Mouse (Mus musculus) CH12.LX (cell line): ENCODE data around the gene Nsl1. TPM values are rescaled to one million over a fixed set of nuclear protein-coding genes. Genes with fewer than 3 reads are reported as not detected.

Source experiments
- DNase-seq: peaks from one replicate; pipeline ENCODE4 v3.0.0-alpha.2; 2013; ENCODE audit errors: extremely low read depth
- H3K27ac ChIP-seq: 2 replicates; pipeline ENCODE4 v1.5.1; 2012; ENCODE audit warnings: low read depth, mild to moderate bottlenecking, control low read depth, moderate library complexity; ENCODE audit not compliant: insufficient read depth
- H3K27me3 ChIP-seq: replicated peaks from 2 replicates; pipeline ENCODE3; 2012; ENCODE audit warnings: inconsistent platforms
- H3K36me3 ChIP-seq, 2 experiments: replicated peaks in 1 of 2; 2 replicates each; pipeline versions ENCODE3 to v1.6.1; 2012; ENCODE audit warnings: inconsistent platforms in 1 of 2, low read length in 1 of 2, mild to moderate bottlenecking in 1 of 2, mixed read lengths in 1 of 2, moderate library complexity in 1 of 2; ENCODE audit not compliant: control insufficient read depth in 1 of 2, insufficient read depth in 1 of 2
- H3K4me1 ChIP-seq, 2 experiments: 2 replicates each; pipeline ENCODE4 v1.6.1; 2012; ENCODE audit warnings: inconsistent platforms in 1 of 2, moderate library complexity in 1 of 2; ENCODE audit not compliant: insufficient read depth in 2 of 2, control insufficient read depth in 1 of 2
- H3K4me2 ChIP-seq: 2 replicates; pipeline ENCODE4 v1.6.1; 2012; ENCODE audit warnings: low read depth, mild to moderate bottlenecking, control low read depth; ENCODE audit not compliant: poor library complexity, insufficient read depth, severe bottlenecking
- H3K4me3 ChIP-seq, 3 experiments: fragments of 150-350 bp in 1 of 3; sonication (generic) in 1 of 3; replicated peaks in 1 of 3; 2 replicates each; pipeline versions ENCODE3 to v1.5.1; 2011 to 2012; ENCODE audit warnings: low read depth in 2 of 3, low read length in 2 of 3, mild to moderate bottlenecking in 2 of 3, moderate library complexity in 2 of 3, control low read depth in 1 of 3, improper control_type of control experiment in 1 of 3, inconsistent platforms in 1 of 3, mixed read lengths in 1 of 3; ENCODE audit not compliant: poor library complexity in 1 of 3
- H3K79me2 ChIP-seq: replicated peaks from 2 replicates; pipeline ENCODE4 v1.6.1; 2012; ENCODE audit warnings: mild to moderate bottlenecking, moderate library complexity; ENCODE audit not compliant: control insufficient read depth, poor library complexity, insufficient read depth, severe bottlenecking; ENCODE audit errors: extremely low read depth
- H3K9ac ChIP-seq: 2 replicates; pipeline ENCODE4 v1.6.1; 2012; ENCODE audit warnings: low read depth, mild to moderate bottlenecking, control low read depth, moderate library complexity; ENCODE audit not compliant: insufficient read depth
- H3K9me3 ChIP-seq: replicated peaks from 2 replicates; pipeline ENCODE3; 2012; ENCODE audit warnings: low read length, inconsistent platforms, mixed read lengths
- CHD1 ChIP-seq: IDR thresholded peaks from 2 replicates; pipeline ENCODE4 v1.6.1; 2012; ENCODE audit warnings: low read depth, low read length, improper control_type of control experiment, inconsistent platforms
- CHD2 ChIP-seq: IDR thresholded peaks from 2 replicates; pipeline ENCODE4 v1.6.1; 2011; ENCODE audit warnings: low read length, improper control_type of control experiment
- CTCF ChIP-seq, 2 experiments: IDR thresholded peaks in 1 of 2; conservative IDR thresholded peaks in 1 of 2; 2 replicates each; pipeline ENCODE4 v1.5.1; 2011 to 2012; ENCODE audit warnings: low read depth in 2 of 2, low read length in 2 of 2, improper control_type of control experiment in 1 of 2, inconsistent platforms in 1 of 2, mild to moderate bottlenecking in 1 of 2, moderate library complexity in 1 of 2
- ELF1 ChIP-seq: IDR thresholded peaks from 2 replicates; pipeline ENCODE4 v1.6.1; 2014; ENCODE audit warnings: low read depth, mild to moderate bottlenecking, inconsistent platforms, low read length, improper control_type of control experiment
- EP300 ChIP-seq: IDR thresholded peaks from 2 replicates; pipeline ENCODE4 v1.6.1; 2011; ENCODE audit warnings: low read length, improper control_type of control experiment
- ETS1 ChIP-seq: conservative IDR thresholded peaks from 2 replicates; pipeline ENCODE4 v1.6.1; 2012; ENCODE audit warnings: low read depth, mild to moderate bottlenecking, inconsistent platforms, low read length, improper control_type of control experiment, moderate library complexity
- GABPA ChIP-seq: IDR thresholded peaks from 2 replicates; pipeline ENCODE4 v1.6.1; 2012; ENCODE audit warnings: low read depth, low read length, improper control_type of control experiment, inconsistent platforms; ENCODE audit not compliant: insufficient replicate concordance
- HCFC1 ChIP-seq: IDR thresholded peaks from 2 replicates; pipeline ENCODE4 v1.6.1; 2012; ENCODE audit warnings: low read depth, mild to moderate bottlenecking, inconsistent platforms, low read length, improper control_type of control experiment
- JUND ChIP-seq: conservative IDR thresholded peaks from 2 replicates; pipeline ENCODE4 v1.6.1; 2011; ENCODE audit warnings: low read depth, low read length, improper control_type of control experiment
- MAX ChIP-seq: IDR thresholded peaks from 2 replicates; pipeline ENCODE4 v1.6.1; 2011; ENCODE audit warnings: low read length, improper control_type of control experiment
- MEF2A ChIP-seq: IDR thresholded peaks from 2 replicates; pipeline ENCODE4 v1.6.1; 2014; ENCODE audit warnings: low read depth, mild to moderate bottlenecking, inconsistent platforms, low read length, improper control_type of control experiment, borderline replicate concordance
- MXI1 ChIP-seq: IDR thresholded peaks from 2 replicates; pipeline ENCODE4 v1.6.1; 2011; ENCODE audit warnings: mild to moderate bottlenecking, low read depth, low read length, improper control_type of control experiment
- NELFE ChIP-seq: IDR thresholded peaks from 2 replicates; pipeline ENCODE4 v1.6.1; 2011; ENCODE audit warnings: low read depth, low read length, improper control_type of control experiment
- NRF1 ChIP-seq: IDR thresholded peaks from 2 replicates; pipeline ENCODE4 v1.6.1; 2014; ENCODE audit warnings: low read depth, mild to moderate bottlenecking, inconsistent platforms, low read length, improper control_type of control experiment, moderate library complexity
- PAX5 ChIP-seq: IDR thresholded peaks from 2 replicates; pipeline ENCODE4 v1.6.1; 2012; ENCODE audit warnings: low read length, inconsistent platforms, mixed read lengths
- POLR2AphosphoS2 ChIP-seq: IDR thresholded peaks from 2 replicates; pipeline ENCODE4 v1.6.1; 2011; ENCODE audit warnings: low read depth, low read length, improper control_type of control experiment
- RAD21 ChIP-seq: IDR thresholded peaks from 2 replicates; pipeline ENCODE4 v1.6.1; 2011; ENCODE audit warnings: low read depth, mild to moderate bottlenecking, low read length, improper control_type of control experiment, moderate library complexity
- RCOR1 ChIP-seq: conservative IDR thresholded peaks from 2 replicates; pipeline ENCODE4 v1.6.1; 2012; ENCODE audit warnings: low read depth, mild to moderate bottlenecking, inconsistent platforms, low read length, improper control_type of control experiment
- TBP ChIP-seq: conservative IDR thresholded peaks from 2 replicates; pipeline ENCODE4 v1.6.1; 2011; ENCODE audit warnings: low read depth, low read length, improper control_type of control experiment
- TCF12 ChIP-seq: IDR thresholded peaks from 2 replicates; pipeline ENCODE4 v1.6.1; 2014; ENCODE audit warnings: low read depth, mild to moderate bottlenecking, inconsistent platforms, low read length, improper control_type of control experiment
- USF1 ChIP-seq: IDR thresholded peaks from 2 replicates; pipeline ENCODE4 v1.6.1; 2014; ENCODE audit warnings: low read depth, mild to moderate bottlenecking, inconsistent platforms, low read length, improper control_type of control experiment
- USF2 ChIP-seq: conservative IDR thresholded peaks from 2 replicates; pipeline ENCODE4 v1.6.1; 2011; ENCODE audit warnings: low read depth, low read length, improper control_type of control experiment
- ZNF384 ChIP-seq: IDR thresholded peaks from 2 replicates; pipeline ENCODE4 v1.6.1; 2012; ENCODE audit warnings: low read depth, low read length, improper control_type of control experiment, inconsistent platforms
- dilution Hi-C: fragments of 300-500 bp; cut with MboI; formaldehyde crosslinking; loops from 2 replicates; pipeline ENCODE4 v1.14.3; 2020; ENCODE audit warnings: low sequenced_read_pairs; ENCODE audit not compliant: extremely low pct_unique_long_range_greater_than_20kb, extremely low pct_ligation_motif_present
- in situ Hi-C: fragments of 300-500 bp; cut with MboI; formaldehyde crosslinking; loops from 3 replicates; pipeline ENCODE4 v1.14.3; 2019; ENCODE audit warnings: low sequenced_read_pairs, low pct_ligation_motif_present, low pct_unique_long_range_greater_than_20kb, mixed read lengths
- polyA plus RNA-seq: library from polyadenylated mRNA; unstranded; fragments of >175 nt; gene quantifications from 2 replicates; pipeline ENCODE4 v1.2.1, GENCODE M21; 2012; ENCODE audit warnings: low read depth; ENCODE audit not compliant: insufficient read length
- total RNA-seq, 2 experiments: library from RNA; depleted of rRNA; stranded (reverse); fragments of 300-350 nt in 1 of 2; fragments of >200 nt in 1 of 2; gene quantifications; 2 replicates each; pipeline ENCODE4 v1.2.3; 2012 to 2014

Nsl1 gene
- total and polyA plus RNA-seq, 3 experiments: 16.0 to 27.1 (median 17.4) TPM

- no peak for DNase-seq
- in situ Hi-C loops (no loop called here), dilution Hi-C loops (no loop called here)
- no peak overlapping the region for H3K27ac ChIP-seq
- H3K9me3 ChIP-seq: no peaks in the 10 kb centered on the region
- peaks cover 32% of the 10 kb centered on the region for H3K79me2 ChIP-seq
- peaks cover 9 to 38% of the 10 kb centered on the region in 2 experiments for H3K4me1 ChIP-seq
- TF ChIP-seq JUND: no peak
- TF ChIP-seq TCF12: no peak
- TF ChIP-seq ELF1: no peak
- TF ChIP-seq MAX: no peak
- TF ChIP-seq HCFC1: no peak
- no peak for TF ChIP-seq MXI1
- TF ChIP-seq NRF1: no peak
- no peak for TF ChIP-seq PAX5
- TF ChIP-seq CTCF (conservative IDR thresholded peaks at IDR 0.05 in 1 of 2, IDR thresholded peaks at IDR 0.05 in 1 of 2; ENCODE audit: low read depth in 2 of 2, low read length in 2 of 2): no peak
- no peak for TF ChIP-seq GABPA
- TF ChIP-seq POLR2AphosphoS2: no peak
- no peak for TF ChIP-seq TBP
- TF ChIP-seq CHD1: no peak
- TF ChIP-seq RAD21: no peak
- TF ChIP-seq, all 38 proteins: peak for 0
- H3K9ac ChIP-seq: peak overlapping the region; percentile 86
- H3K4me2 ChIP-seq: peak overlapping the region; percentile 68
- peak overlapping the region; percentile 85 to 99 (median 97) for H3K4me3 ChIP-seq
- peaks cover 26 to 44% of the 10 kb centered on the region in 2 experiments for H3K36me3 ChIP-seq
- H3K27me3 ChIP-seq: no peaks in the 10 kb centered on the region
These were observed 501 bp upstream of the Nsl1 start for GRCm38 (mm10) chr1:191062241-191062780.

- in situ Hi-C loops: no loop called here
- Histone ChIP-seq H3K27ac (no peak overlapping the region), H3K4me3 (peak overlapping the region; percentile 93 to 99 (median 97)), H3K9me3 (no peaks in the 10 kb centered on the region), H3K4me1 (peaks cover 9 to 38% of the 10 kb centered on the region in 2 experiments), H3K36me3 (peaks cover 29 to 47% of the 10 kb centered on the region in 2 experiments), H3K9ac (peak overlapping the region; percentile 54), H3K4me2 (peak overlapping the region; percentile 96), H3K27me3 (no peaks in the 10 kb centered on the region)
- no peak for DNase-seq
- dilution Hi-C loops: no loop called here
- TF ChIP-seq CHD2 (no peak), ETS1 (no peak), CHD1 (no peak), MEF2A (no peak), NRF1 (no peak), CTCF (conservative IDR thresholded peaks at IDR 0.05 in 1 of 2, IDR thresholded peaks at IDR 0.05 in 1 of 2; ENCODE audit: low read depth in 2 of 2, low read length in 2 of 2) (no peak), USF2 (no peak), GABPA (no peak), EP300 (no peak), MAX (no peak), USF1 (no peak), NELFE (no peak), RCOR1 (no peak), POLR2AphosphoS2 (no peak), ZNF384 (no peak)
- TF ChIP-seq, all 38 proteins: peak for 0
- H3K79me2 ChIP-seq: peaks cover 39% of the 10 kb centered on the region
These were observed 888 bp downstream of the Nsl1 start for GRCm38 (mm10) chr1:191063700-191064099.
